Mouse (Mus musculus): ENCODE data around the gene Scube2.
A peak's percentile ranks its signal among the peaks of the same experiment; 100 is the strongest.

DNA sequence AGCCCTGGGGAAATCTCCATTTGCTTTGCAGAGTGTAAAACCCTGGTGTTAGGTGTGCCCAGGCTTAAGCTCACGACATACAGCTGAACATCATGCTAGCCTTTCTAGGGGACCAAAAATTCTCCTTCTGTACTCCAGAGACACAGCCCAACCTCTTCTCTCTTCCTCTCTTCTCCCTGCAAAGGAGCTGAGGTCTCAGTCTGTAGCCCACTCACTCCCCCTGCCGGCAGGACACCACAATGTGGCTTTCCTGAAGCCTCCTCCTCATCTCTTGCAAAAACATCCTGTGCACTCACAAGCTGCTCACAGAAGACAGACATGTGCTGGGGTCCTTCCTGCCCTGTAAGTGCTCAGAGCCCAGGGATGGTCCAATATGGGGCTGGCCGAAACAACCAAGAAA, 27.1 kb upstream of the Scube2 start:
- TF ChIP-seq USF1 (IDR thresholded peaks at IDR 0.05; ENCODE audit: low read depth, low read length) (no peak), KAT2A (conservative IDR thresholded peaks at IDR 0.05; ENCODE audit: low read depth, low read length) (no peak), CHD2 (IDR thresholded peaks at IDR 0.05; ENCODE audit: low read length) (no peak), CTCF (IDR thresholded peaks at IDR 0.05 in 2 of 3, conservative IDR thresholded peaks at IDR 0.05 in 1 of 3; ENCODE audit: control insufficient read depth in 1 of 3, insufficient read depth in 1 of 3, low read depth in 2 of 3, low read length in 3 of 3, poor library complexity in 1 of 3, severe bottlenecking in 1 of 3) (peak; percentile 85 to 92 (median 85)), GATA1 (IDR thresholded peaks at IDR 0.05; ENCODE audit: low read depth, low read length) (no peak), MXI1 (IDR thresholded peaks at IDR 0.05; ENCODE audit: low read depth, low read length) (no peak), MYC (IDR thresholded peaks at IDR 0.05; ENCODE audit: low read depth, low read length) (no peak), ZC3H11A (IDR thresholded peaks at IDR 0.05; ENCODE audit: low read depth, low read length) (peak; percentile 79), POLR2A (IDR thresholded peaks at IDR 0.05; ENCODE audit: control insufficient read depth in 1 of 2, insufficient read depth in 1 of 2, low read depth in 1 of 2, low read length in 2 of 2, poor library complexity in 1 of 2) (no peak)
